Mouse (Mus musculus) spleen, adult 2 months (tissue): ENCODE results near the gene Otof.

Experiments
- CTCF ChIP-seq: fragments of 200-500 bp; IDR thresholded peaks from 2 replicates; pipeline ENCODE4 v1.5.1; 2011; ENCODE audit warnings: mild to moderate bottlenecking, inconsistent platforms; ENCODE audit not compliant: insufficient read depth, insufficient read length, insufficient replicate concordance; ENCODE audit errors: extremely low read depth
- POLR2A ChIP-seq: fragments of 200-500 bp; IDR thresholded peaks from 2 replicates; pipeline ENCODE4 v1.6.1; 2011; ENCODE audit warnings: low read depth, low read length, inconsistent platforms

- no peak for TF ChIP-seq CTCF
- TF ChIP-seq POLR2A, result no peak
Measured at GRCm38 (mm10) chr5:30483533-30483932, 21.8 kb upstream of the Otof start.
